Mouse (Mus musculus) testis, adult 2 months (tissue): ENCODE data around the gene Copz2.

Source experiments
- CTCF ChIP-seq: fragments of 200-500 bp; IDR thresholded peaks from 2 replicates; pipeline ENCODE4 v1.5.1; 2012; ENCODE audit warnings: low read depth, mild to moderate bottlenecking, inconsistent platforms, low read length, moderate library complexity; ENCODE audit not compliant: control insufficient read depth, insufficient read depth, insufficient replicate concordance
- POLR2A ChIP-seq: fragments of 200-500 bp; IDR thresholded peaks from 2 replicates; pipeline ENCODE4 v1.6.1; 2012; ENCODE audit warnings: low read depth, mild to moderate bottlenecking, inconsistent platforms, low read length, moderate library complexity; ENCODE audit not compliant: control insufficient read depth

DNA sequence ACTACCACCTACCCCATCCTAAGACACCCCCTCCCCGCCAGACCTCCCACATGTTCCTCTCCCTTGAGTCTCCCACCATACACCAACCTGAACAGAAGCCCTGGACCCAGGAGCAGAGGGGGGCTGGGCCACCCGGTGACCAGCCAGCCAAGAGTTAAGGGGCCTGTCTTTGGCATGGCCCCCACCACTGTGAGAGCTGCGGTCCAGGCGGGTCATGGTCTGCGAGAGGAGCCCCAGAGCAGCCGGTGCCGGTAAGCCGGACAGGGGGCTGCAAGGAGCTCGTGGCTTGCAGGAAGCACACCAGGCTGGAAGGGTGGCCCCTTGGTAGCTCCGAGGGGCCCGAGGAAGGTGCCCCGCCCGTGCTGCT is 26.2 kb upstream of the Copz2 start:
- TF ChIP-seq CTCF (no peak), POLR2A (no peak)
